Mouse (Mus musculus) kidney, embryonic 16.5 days (tissue): Measurements from ENCODE around the gene Olfr554. TPM values are rescaled to one million over a fixed set of nuclear protein-coding genes. Genes with fewer than 3 reads are reported as not detected.
A peak's percentile ranks its signal among the peaks of the same experiment; 100 is the strongest.
"Not testable (repeated sequence)": the region's sequence is repeated elsewhere in the genome, so short reads cannot be mapped to it uniquely, and the experiment has no call there.

Source experiments
- ATAC-seq: fragments of 200-750 bp; cut with Nextera tagmentation; 2 replicates; pipeline ENCODE4 v1.8.0; 2017; ENCODE audit warnings: moderate TSS enrichment; ENCODE audit not compliant: low FRiP score, low TSS enrichment
- H3K27ac ChIP-seq: fragments of 300-500 bp; sonication (generic); 2 replicates; pipeline ENCODE4 v1.5.1; 2014; ENCODE audit warnings: low read length
- H3K27me3 ChIP-seq: fragments of 300-500 bp; sonication (generic); 2 replicates; pipeline ENCODE4 v1.6.1; 2014; ENCODE audit warnings: low read length, control low read depth, mixed read lengths; ENCODE audit not compliant: insufficient read depth
- H3K36me3 ChIP-seq: fragments of 300-500 bp; sonication (generic); 2 replicates; pipeline ENCODE4 v1.6.1; 2014; ENCODE audit warnings: low read length, control low read depth, mixed read lengths; ENCODE audit not compliant: insufficient read depth
- H3K4me1 ChIP-seq: fragments of 300-500 bp; sonication (generic); 2 replicates; pipeline ENCODE4 v1.6.1; 2014; ENCODE audit warnings: low read length, control low read depth, mixed read lengths; ENCODE audit not compliant: insufficient read depth
- H3K4me2 ChIP-seq: fragments of 300-500 bp; sonication (generic); replicated peaks from 2 replicates; pipeline ENCODE4 v1.6.1; 2014; ENCODE audit warnings: low read depth, low read length
- H3K4me3 ChIP-seq: fragments of 300-500 bp; sonication (generic); 2 replicates; pipeline ENCODE4 v1.5.1; 2014; ENCODE audit warnings: mild to moderate bottlenecking, low read length
- H3K9ac ChIP-seq: fragments of 300-500 bp; sonication (generic); replicated peaks from 2 replicates; pipeline ENCODE4 v1.6.1; 2014; ENCODE audit warnings: low read length
- H3K9me3 ChIP-seq: fragments of 300-500 bp; sonication (generic); 2 replicates; pipeline ENCODE4 v1.6.1; 2016; ENCODE audit warnings: low read length, control low read depth
- WGBS: fragments of 180-500 bp; shearing (Covaris S2); extraction: QIAGEN DNeasy Blood & Tissue Kit; methylation state at CpG from one replicate; pipeline ENCODE4 v1.1.7; 2014; 5-methylcytosine and 5-hydroxymethylcytosine counted together
- polyA plus RNA-seq: library from polyadenylated mRNA; unstranded; fragments of >200 nt; fragmentation: Nextera tagmentation; extraction: Ambion mirVana; gene quantifications from 2 replicates; pipeline ENCODE4 v1.2.1, GENCODE M21; 2015

Gene Olfr554
- polyA plus RNA-seq: not detected in 2 replicates

DNA sequence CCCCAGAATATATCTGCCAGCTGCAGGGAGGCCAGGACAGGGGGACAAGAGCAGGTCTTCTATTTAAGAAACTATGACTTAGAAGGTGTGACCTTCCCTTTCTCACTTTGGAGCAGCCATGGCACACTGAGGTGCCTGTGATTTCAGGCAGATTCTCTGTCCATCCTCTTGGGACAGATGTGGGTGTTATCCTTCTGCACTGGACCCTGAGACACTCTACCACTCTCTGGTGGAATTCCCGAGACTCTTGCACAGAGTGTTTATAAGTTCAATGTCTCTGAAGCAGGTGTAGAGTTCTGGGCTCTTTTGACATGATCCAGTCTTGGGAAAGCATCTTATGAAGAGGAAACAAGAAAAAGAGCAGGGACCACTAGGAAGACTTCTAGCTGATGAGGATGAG, at the start of gene Olfr554:
TSS of gene Olfr554 (plus strand) at position 301 of the 400 bp plus-strand sequence.
- Histone ChIP-seq H3K4me2 (no peak within 1 kb of the TSS), H3K36me3 (no peaks in the 10 kb centered on the region), H3K9ac (no peak within 1 kb of the TSS), H3K27ac (no peak within 1 kb of the TSS), H3K4me3 (no peak within 1 kb of the TSS), H3K27me3 (no peaks in the 10 kb centered on the region), H3K9me3 (no peaks in the 10 kb centered on the region), H3K4me1 (no peaks in the 10 kb centered on the region)
- 68% methylated on average over 1 of the region's 1 CpGs for WGBS
- ATAC-seq: no peak

- no peaks in the 10 kb centered on the region for H3K36me3 ChIP-seq
- H3K4me3 ChIP-seq: no peak within 1 kb of the TSS
- H3K27me3 ChIP-seq: no peaks in the 10 kb centered on the region
- 90% methylated on average over 3 of the region's 3 CpGs for WGBS
- no peaks in the 10 kb centered on the region for H3K9me3 ChIP-seq
- H3K4me2 ChIP-seq: no peak within 1 kb of the TSS
- H3K27ac ChIP-seq: no peak within 1 kb of the TSS
- no peak within 1 kb of the TSS for H3K9ac ChIP-seq
- H3K4me1 ChIP-seq: no peaks in the 10 kb centered on the region
- ATAC-seq: no peak
Measured at GRCm38 (mm10) chr7:102591786-102592185, 46.4 kb upstream of the Olfr554 start, which contains the start of gene Olfr551. TSS of gene Olfr551 (minus strand) at chr7:102591886.

DNA sequence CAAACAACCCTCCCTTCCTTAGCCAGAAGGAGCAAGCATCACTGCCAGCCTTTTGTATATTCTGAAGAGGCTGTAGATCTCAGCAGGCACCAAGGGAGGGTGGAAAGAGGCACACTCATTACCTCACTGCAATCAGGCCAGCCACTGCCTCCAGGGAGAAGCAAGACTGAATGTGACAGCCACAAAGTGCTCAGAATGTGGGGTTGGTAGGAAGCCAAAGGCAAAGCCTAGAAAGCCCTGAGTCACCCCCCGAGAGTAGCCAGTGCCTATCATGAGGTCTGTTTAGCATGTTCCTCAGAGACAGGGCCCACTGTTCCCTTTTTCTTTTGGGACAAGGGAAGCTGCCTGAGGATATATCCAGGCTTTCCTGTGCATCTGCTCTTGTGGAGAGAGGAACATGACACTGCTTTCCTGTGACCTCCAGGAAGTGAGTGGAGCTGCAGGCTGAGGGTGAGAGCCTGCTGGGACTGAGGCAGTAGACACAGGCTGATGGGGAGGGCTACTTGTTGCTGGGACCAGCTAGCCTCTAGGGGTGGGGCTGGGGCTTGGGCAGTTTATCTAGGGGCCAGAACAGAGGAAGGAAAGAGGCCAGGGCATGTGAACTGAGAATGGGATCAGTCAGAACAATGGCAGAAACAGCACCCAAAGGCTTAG, 40.7 kb upstream of the Olfr554 start, which contains the start of gene Olfr552:
TSS of gene Olfr552 (plus strand) at position 393 of the 654 bp plus-strand sequence.
- 61% methylated on average over 1 of the region's 1 CpGs for WGBS
- 0 out of 2 replicates have a peak, but pooled peaks have one; percentile 15 for ATAC-seq
- no peaks in the 10 kb centered on the region for H3K4me1 ChIP-seq

GRCm38 (mm10) chr7:102618118-102618517, 20.1 kb upstream of the Olfr554 start, which contains the start of gene Olfr553:
TSS of gene Olfr553 (minus strand) at chr7:102618218.
- H3K4me3 ChIP-seq: no peak within 1 kb of the TSS
- no peaks in the 10 kb centered on the region for H3K9me3 ChIP-seq
- H3K9ac ChIP-seq: no peak within 1 kb of the TSS
- H3K4me1 ChIP-seq: no peaks in the 10 kb centered on the region
- H3K36me3 ChIP-seq: no peaks in the 10 kb centered on the region
- H3K4me2 ChIP-seq: no peak within 1 kb of the TSS
- H3K27me3 ChIP-seq: no peaks in the 10 kb centered on the region
- H3K27ac ChIP-seq: no peak within 1 kb of the TSS
- ATAC-seq: no peak

More for the DNA sequence above, 40.7 kb upstream of the Olfr554 start, which contains the start of gene Olfr552:
- no peaks in the 10 kb centered on the region for H3K27me3 ChIP-seq
- no peaks in the 10 kb centered on the region for H3K36me3 ChIP-seq
- H3K4me3 ChIP-seq: no peak within 1 kb of the TSS
- no peak within 1 kb of the TSS for H3K4me2 ChIP-seq
- no peaks in the 10 kb centered on the region for H3K9me3 ChIP-seq
- no peak within 1 kb of the TSS for H3K9ac ChIP-seq
- no peak within 1 kb of the TSS for H3K27ac ChIP-seq

GRCm38 (mm10) chr7:102619608-102620007, 18.6 kb upstream of the Olfr554 start:
- H3K27ac ChIP-seq: no peak overlapping the region
- H3K9me3 ChIP-seq: no peaks in the 10 kb centered on the region
- H3K4me2 ChIP-seq: no peak overlapping the region
- H3K4me3 ChIP-seq: no peak overlapping the region
- no peaks in the 10 kb centered on the region for H3K36me3 ChIP-seq
- H3K9ac ChIP-seq: no peak overlapping the region
- 62% methylated on average over 5 of the region's 5 CpGs for WGBS
- H3K4me1 ChIP-seq: no peaks in the 10 kb centered on the region
- no peak for ATAC-seq
- H3K27me3 ChIP-seq: no peaks in the 10 kb centered on the region

DNA sequence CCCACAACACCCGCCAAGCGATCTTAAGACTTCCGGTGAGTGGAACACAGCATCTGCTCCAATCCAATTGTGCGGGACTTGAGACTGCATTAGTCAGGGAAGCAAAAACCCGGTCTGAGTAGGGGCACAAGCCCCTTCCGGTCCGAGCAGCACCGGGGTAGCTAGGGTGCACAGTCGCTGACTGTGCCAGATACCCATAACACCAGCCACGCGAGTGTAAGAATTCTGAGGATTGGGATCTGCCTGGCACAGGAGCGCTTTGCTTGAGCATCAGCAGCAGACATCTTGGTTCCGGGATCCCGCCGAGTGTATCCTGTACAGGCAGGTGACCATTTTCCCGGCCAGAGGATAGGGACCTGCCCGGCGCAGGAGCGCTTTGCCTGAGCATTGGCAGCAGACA, 17.9 kb upstream of the Olfr554 start:
- H3K9me3 ChIP-seq, H3K36me3 ChIP-seq, ATAC-seq, H3K4me1 ChIP-seq, H3K4me3 ChIP-seq, H3K27me3 ChIP-seq, H3K4me2 ChIP-seq, H3K9ac ChIP-seq, H3K27ac ChIP-seq: not testable (repeated sequence)
- WGBS: 91% methylated on average over 15 of the region's 19 CpGs

- no peak overlapping the region for H3K9ac ChIP-seq
- no peak overlapping the region for H3K4me3 ChIP-seq
- no peaks in the 10 kb centered on the region for H3K4me1 ChIP-seq
- no peak overlapping the region for H3K4me2 ChIP-seq
- ATAC-seq: no peak
- no peaks in the 10 kb centered on the region for H3K36me3 ChIP-seq
- no peak overlapping the region for H3K27ac ChIP-seq
- WGBS: 33% methylated on average over 3 of the region's 3 CpGs
- H3K27me3 ChIP-seq: no peaks in the 10 kb centered on the region
- no peaks in the 10 kb centered on the region for H3K9me3 ChIP-seq
Measured at GRCm38 (mm10) chr7:102636665-102637064, 1.6 kb upstream of the Olfr554 start.

DNA sequence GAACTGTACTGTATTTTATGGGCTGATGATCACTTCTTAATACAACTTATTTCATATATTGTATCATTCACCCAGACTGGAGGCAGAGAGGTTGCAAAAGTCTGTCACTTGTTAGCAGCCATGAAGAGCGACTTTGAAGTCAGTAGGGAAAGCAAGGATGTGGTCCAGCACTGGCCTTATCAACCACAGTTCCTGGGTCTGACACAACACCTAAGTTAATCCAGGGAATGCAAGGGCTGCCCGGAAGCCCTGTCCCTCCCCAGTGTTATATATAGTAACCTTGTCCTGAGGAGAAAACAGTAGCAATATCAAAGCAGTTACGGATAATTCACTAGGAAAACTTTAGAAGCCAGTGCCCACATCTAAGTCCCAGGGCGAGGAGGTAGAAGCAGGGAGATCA, 6.7 kb downstream of the Olfr554 start:
- H3K27me3 ChIP-seq, H3K9me3 ChIP-seq, H3K4me1 ChIP-seq, H3K9ac ChIP-seq, H3K27ac ChIP-seq, H3K36me3 ChIP-seq, ATAC-seq, H3K4me3 ChIP-seq, H3K4me2 ChIP-seq: not testable (repeated sequence)
- 80% methylated on average over 3 of the region's 4 CpGs for WGBS

DNA sequence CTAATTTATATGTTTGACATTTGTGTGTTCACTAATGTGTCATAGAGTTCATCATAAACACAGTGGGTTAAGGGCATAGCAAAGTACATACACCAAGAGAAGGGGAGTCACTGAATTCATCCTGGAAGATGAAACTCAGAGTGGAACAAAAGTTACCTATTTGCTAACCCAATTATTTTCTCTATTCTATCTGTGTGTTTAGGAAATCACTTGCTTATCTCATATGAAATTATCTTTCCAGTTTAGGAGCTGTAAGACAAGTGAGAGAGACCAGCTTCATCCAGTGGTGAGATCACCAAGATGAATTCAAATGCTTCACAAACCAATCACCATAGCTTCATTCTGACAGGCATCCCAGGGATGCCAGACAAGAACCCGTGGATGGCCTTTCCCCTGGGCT, 20.3 kb downstream of the Olfr554 start, which contains the start of gene Olfr555:
TSS of gene Olfr555 (plus strand) at position 301 of the 400 bp plus-strand sequence.
- Histone ChIP-seq H3K27ac (no peak within 1 kb of the TSS), H3K4me1 (no peaks in the 10 kb centered on the region), H3K27me3 (no peaks in the 10 kb centered on the region), H3K4me3 (no peak within 1 kb of the TSS), H3K4me2 (no peak within 1 kb of the TSS), H3K9ac (no peak within 1 kb of the TSS), H3K36me3 (no peaks in the 10 kb centered on the region), H3K9me3 (no peaks in the 10 kb centered on the region)
- no peak for ATAC-seq
- 74% methylated on average over 1 of the region's 1 CpGs for WGBS

GRCm38 (mm10) chr7:102664599-102664998, 26.4 kb downstream of the Olfr554 start, which contains the start of gene Olfr556:
TSS of gene Olfr556 (plus strand) at chr7:102664899.
- Histone ChIP-seq H3K4me3 (no peak within 1 kb of the TSS), H3K27me3 (no peaks in the 10 kb centered on the region), H3K27ac (no peak within 1 kb of the TSS), H3K36me3 (no peaks in the 10 kb centered on the region), H3K4me2 (no peak within 1 kb of the TSS), H3K4me1 (no peaks in the 10 kb centered on the region), H3K9me3 (no peaks in the 10 kb centered on the region), H3K9ac (no peak within 1 kb of the TSS)
- WGBS: 36% methylated on average over 3 of the region's 3 CpGs
- no peak for ATAC-seq
